Mouse (Mus musculus) erythroblast, embryonic 14.5 days (primary cell): ENCODE results near the gene Mta2.

Source experiments
- GATA1 ChIP-seq: IDR thresholded peaks from 2 replicates; pipeline ENCODE4 v1.6.1; 2012; ENCODE audit warnings: low read length, inconsistent platforms, mixed read lengths
- TAL1 ChIP-seq: IDR thresholded peaks from 3 replicates; pipeline ENCODE4 v1.6.1; 2012; ENCODE audit warnings: low read length, inconsistent platforms, mixed read lengths

DNA sequence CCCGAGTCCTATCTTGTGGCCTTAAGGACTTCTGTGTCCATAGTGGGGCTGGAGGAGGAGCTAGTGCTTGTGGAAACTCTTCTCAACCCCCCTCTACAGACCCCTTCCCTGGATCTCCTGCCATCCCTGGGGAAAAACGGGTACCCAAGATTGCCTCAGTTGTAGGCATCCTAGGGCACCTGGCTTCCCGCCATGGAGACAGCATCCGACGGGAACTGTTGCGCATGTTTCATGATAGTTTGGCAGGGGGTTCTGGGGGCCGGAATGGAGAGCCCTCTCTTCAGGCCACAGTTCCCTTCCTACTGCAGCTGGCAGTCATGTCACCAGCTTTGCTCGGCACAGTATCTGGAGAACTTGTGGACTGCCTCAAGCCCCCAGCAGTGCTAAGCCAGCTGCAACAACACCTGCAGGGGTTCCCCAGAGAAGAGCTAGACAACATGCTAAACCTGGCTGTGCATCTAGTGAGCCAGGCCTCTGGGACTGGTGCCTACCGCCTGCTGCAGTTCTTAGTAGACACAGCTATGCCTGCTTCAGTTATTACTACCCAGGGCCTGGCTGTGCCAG is 46.2 kb upstream of the Mta2 start:
- TF ChIP-seq GATA1 (no peak), TAL1 (no peak)
